Mouse (Mus musculus): ENCODE data around the gene Mrpl47. TPM values are rescaled to one million over a fixed set of nuclear protein-coding genes. Genes with fewer than 3 reads are reported as not detected.

Gene Mrpl47
- polyA plus RNA-seq, 1 experiment from 2014 or later, result 31.0 TPM

DNA sequence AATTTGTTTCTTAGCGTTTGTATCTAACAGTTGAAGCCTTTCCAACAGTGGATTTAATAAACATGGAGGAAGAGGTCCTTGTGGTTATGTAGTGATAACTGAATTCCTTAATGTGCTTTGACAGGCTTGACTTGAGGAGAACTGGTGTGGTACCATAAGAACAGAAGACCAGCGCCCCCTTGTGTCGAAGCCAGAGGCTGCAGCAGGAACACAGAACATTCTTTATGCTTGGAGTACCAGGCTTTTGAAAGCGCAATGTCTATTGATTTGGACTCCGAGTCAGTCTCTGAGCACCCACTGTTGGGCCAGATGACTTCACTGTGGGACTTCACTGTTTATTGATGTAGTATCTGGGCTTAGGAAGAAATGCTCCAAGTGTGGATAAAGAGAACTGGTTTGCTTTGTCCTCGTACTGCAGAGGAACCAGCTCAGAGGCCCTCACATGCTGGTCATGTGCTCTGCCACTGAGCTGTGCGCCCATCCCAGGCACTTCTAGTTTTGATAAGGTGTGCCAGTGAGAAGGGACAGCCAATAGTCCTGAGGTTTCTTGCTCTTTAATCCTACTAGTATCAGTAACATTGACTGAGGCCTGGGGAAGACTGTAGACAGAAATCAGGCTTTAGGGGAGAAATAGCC, 39.1 kb downstream of the Mrpl47 start:
- H3K9me3 ChIP-seq (ENCODE audit: control insufficient read depth), result no peaks in the 10 kb centered on the region
- H3K4me2 ChIP-seq (replicated peaks; ENCODE audit: low read depth), result no peak overlapping the region
- H3K36me3 ChIP-seq (ENCODE audit: control insufficient read depth, insufficient read depth), result no peaks in the 10 kb centered on the region
- no peaks in the 10 kb centered on the region for H3K27me3 ChIP-seq (replicated peaks; ENCODE audit: control insufficient read depth, insufficient read depth, low read length)
- peak; percentile 95 for TF ChIP-seq CTCF (IDR thresholded peaks at IDR 0.05; ENCODE audit: low read depth)
- ATAC-seq, result peak; percentile 78
- H3K4me1 ChIP-seq (replicated peaks; ENCODE audit: control insufficient read depth, insufficient read depth, low read length), result no peaks in the 10 kb centered on the region
- no peak overlapping the region for H3K9ac ChIP-seq (ENCODE audit: low read depth, low read length)
- WGBS, result 22% methylated on average over 7 of the region's 7 CpGs
- no peak overlapping the region for H3K27ac ChIP-seq (ENCODE audit: low read depth, low read length)
- no peak overlapping the region for H3K4me3 ChIP-seq (ENCODE audit: low read depth, low read length)

DNA sequence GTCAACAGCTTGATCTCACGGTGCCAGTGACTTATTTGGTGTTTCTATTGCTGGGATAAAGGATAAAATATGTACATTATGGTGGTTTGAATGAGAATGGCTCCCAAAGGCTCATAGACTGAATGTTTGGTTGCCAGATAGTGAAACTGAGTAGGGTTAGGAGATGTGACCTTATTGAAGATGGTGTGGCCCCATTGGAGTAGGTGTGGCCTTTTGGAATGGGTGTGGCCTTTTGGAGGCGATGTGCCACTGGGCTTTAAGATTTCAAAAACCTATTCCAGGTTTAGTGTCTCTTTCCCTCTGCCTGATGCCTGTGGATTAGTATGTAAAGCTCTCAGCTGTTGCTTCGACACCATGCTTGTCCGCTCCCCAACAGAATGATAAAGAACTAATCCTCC, 41.8 kb downstream of the Mrpl47 start:
- Histone ChIP-seq H3K27me3 (replicated peaks; ENCODE audit: control insufficient read depth, insufficient read depth, low read length) (no peaks in the 10 kb centered on the region), H3K36me3 (ENCODE audit: control insufficient read depth, insufficient read depth) (no peaks in the 10 kb centered on the region), H3K27ac (ENCODE audit: low read depth, low read length) (no peak overlapping the region), H3K4me2 (replicated peaks; ENCODE audit: low read depth) (no peak overlapping the region), H3K4me3 (ENCODE audit: low read depth, low read length) (no peak overlapping the region), H3K4me1 (replicated peaks; ENCODE audit: control insufficient read depth, insufficient read depth, low read length) (no peaks in the 10 kb centered on the region), H3K9ac (ENCODE audit: low read depth, low read length) (no peak overlapping the region), H3K9me3 (ENCODE audit: control insufficient read depth) (no peaks in the 10 kb centered on the region)
- TF ChIP-seq CTCF (IDR thresholded peaks at IDR 0.05; ENCODE audit: low read depth), result no peak
- no peak for ATAC-seq
- 80% methylated on average over 4 of the region's 4 CpGs for WGBS

DNA sequence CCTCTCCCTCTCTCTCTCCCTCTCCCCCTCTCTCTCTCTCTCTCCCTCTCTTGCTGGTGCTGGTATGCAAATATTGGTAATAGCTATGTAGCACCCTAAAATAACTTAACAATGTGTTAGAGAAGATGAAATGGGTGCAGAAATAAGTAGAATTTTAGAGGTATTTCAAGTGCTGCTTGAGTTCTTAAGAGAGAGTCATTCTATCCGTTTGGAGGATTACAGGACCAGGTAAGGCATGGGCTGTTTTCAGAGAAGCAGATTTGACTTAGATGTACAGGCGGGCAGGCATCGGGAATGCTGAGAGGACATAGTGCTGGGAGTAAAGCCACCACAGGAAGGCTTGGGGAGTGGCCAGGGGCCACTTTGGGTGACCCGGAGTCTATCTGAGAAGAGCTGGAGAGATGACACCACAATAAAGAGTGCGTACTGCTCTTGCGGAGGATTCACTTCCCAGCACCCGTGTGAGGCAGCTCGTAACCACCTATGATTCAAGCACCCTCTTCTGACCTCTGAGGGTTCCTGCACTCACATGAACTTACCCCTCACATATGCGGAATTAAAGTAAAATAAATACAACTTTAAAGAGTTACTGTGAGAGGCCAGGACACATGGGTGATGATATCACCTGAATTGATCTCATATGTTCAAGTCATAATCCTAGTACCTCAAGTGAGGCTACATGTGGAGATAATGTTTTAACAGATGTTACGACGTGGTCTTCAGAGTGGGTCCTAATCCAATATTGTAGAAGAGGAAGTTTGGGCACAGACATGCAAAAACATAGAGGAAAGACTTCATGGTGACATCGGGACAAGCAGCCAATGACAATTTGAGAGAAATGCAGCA, 42.4 kb downstream of the Mrpl47 start:
- H3K27me3 ChIP-seq (replicated peaks; ENCODE audit: control insufficient read depth, insufficient read depth, low read length), result no peaks in the 10 kb centered on the region
- H3K4me3 ChIP-seq (ENCODE audit: low read depth, low read length), result no peak overlapping the region
- H3K27ac ChIP-seq (ENCODE audit: low read depth, low read length), result no peak overlapping the region
- no peak for ATAC-seq
- no peaks in the 10 kb centered on the region for H3K36me3 ChIP-seq (ENCODE audit: control insufficient read depth, insufficient read depth)
- 65% methylated on average over 12 of the region's 12 CpGs for WGBS
- H3K9me3 ChIP-seq (ENCODE audit: control insufficient read depth), result no peaks in the 10 kb centered on the region
- H3K4me1 ChIP-seq (replicated peaks; ENCODE audit: control insufficient read depth, insufficient read depth, low read length), result no peaks in the 10 kb centered on the region
- no peak overlapping the region for H3K4me2 ChIP-seq (replicated peaks; ENCODE audit: low read depth)
- peak; percentile 47 for TF ChIP-seq CTCF (IDR thresholded peaks at IDR 0.05; ENCODE audit: low read depth)
- H3K9ac ChIP-seq (ENCODE audit: low read depth, low read length), result no peak overlapping the region

DNA sequence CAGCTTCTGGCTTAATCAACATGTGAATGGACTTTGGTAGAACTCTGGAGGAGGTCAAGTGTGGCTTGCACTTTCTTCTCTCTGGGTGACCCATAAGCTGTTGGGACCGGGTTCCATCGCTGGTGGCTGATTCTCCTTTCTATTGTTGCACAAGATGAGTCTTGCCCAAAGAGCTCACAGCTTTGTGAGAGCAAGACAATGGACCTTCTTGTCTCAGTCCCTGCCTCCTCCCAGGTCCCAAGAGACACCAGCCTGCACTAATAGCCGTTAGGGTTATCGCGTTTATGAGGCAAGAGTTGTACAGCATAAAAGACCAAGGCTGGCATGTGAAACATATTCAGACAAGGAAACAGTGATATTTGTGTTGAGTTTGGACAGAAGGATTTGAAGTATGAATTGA, 43.2 kb downstream of the Mrpl47 start:
- H3K27me3 ChIP-seq (replicated peaks; ENCODE audit: control insufficient read depth, insufficient read depth, low read length), result no peaks in the 10 kb centered on the region
- ATAC-seq, result no peak
- H3K4me1 ChIP-seq (replicated peaks; ENCODE audit: control insufficient read depth, insufficient read depth, low read length), result no peaks in the 10 kb centered on the region
- H3K9me3 ChIP-seq (ENCODE audit: control insufficient read depth), result no peaks in the 10 kb centered on the region
- H3K4me3 ChIP-seq (ENCODE audit: low read depth, low read length), result no peak overlapping the region
- no peaks in the 10 kb centered on the region for H3K36me3 ChIP-seq (ENCODE audit: control insufficient read depth, insufficient read depth)
- no peak overlapping the region for H3K4me2 ChIP-seq (replicated peaks; ENCODE audit: low read depth)
- 58% methylated on average over 5 of the region's 5 CpGs for WGBS
- H3K27ac ChIP-seq (ENCODE audit: low read depth, low read length), result no peak overlapping the region
- no peak overlapping the region for H3K9ac ChIP-seq (ENCODE audit: low read depth, low read length)
- TF ChIP-seq CTCF (IDR thresholded peaks at IDR 0.05; ENCODE audit: low read depth), result no peak

DNA sequence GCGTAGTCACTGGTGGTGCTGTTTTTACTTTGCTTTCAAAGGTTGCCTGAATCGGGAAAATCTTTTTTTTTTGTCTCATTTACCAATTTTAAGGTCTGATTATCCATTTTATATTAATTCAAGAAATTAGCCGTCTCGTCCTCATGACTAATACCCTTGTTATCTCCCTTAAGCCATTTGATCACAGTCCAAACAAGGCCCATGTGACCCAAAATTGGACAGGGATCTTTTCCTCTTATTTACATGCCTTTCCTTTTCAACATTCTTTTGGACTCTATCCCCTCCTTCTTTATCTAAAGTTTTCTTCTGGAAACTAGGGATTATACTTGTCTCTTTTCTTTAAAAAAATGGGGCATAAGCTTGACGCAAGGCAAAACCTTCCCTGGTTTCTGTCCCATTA, 45.6 kb downstream of the Mrpl47 start:
- WGBS, result 64% methylated on average over 5 of the region's 5 CpGs
- Histone ChIP-seq H3K4me2 (replicated peaks; ENCODE audit: low read depth) (no peak overlapping the region), H3K27ac (ENCODE audit: low read depth, low read length) (no peak overlapping the region), H3K27me3 (replicated peaks; ENCODE audit: control insufficient read depth, insufficient read depth, low read length) (no peaks in the 10 kb centered on the region), H3K4me1 (replicated peaks; ENCODE audit: control insufficient read depth, insufficient read depth, low read length) (no peaks in the 10 kb centered on the region), H3K4me3 (ENCODE audit: low read depth, low read length) (no peak overlapping the region), H3K9ac (ENCODE audit: low read depth, low read length) (no peak overlapping the region), H3K36me3 (ENCODE audit: control insufficient read depth, insufficient read depth) (no peaks in the 10 kb centered on the region), H3K9me3 (ENCODE audit: control insufficient read depth) (no peaks in the 10 kb centered on the region)
- TF ChIP-seq CTCF (IDR thresholded peaks at IDR 0.05; ENCODE audit: low read depth), result no peak
- ATAC-seq, result no peak

DNA sequence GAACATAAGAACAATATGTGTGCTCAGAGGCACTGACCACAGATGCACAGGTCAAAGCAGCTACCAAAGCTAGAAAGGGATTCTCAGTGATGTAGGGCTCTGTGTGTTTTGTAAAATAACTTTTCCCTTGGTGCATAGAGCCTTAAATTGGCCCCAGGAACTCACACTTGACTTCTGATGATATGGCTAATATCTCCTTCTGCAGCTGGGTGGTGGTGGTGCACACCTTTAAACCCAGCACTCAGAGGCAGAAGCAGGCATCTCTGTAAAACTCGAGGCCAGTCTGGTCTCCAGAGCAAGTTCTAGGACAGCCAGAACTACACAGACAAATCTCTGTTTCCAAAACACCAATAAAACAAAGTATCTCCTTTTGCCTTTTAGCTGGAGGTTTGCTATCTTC, 46.5 kb downstream of the Mrpl47 start:
- no peaks in the 10 kb centered on the region for H3K27me3 ChIP-seq (replicated peaks; ENCODE audit: control insufficient read depth, insufficient read depth, low read length)
- H3K36me3 ChIP-seq (ENCODE audit: control insufficient read depth, insufficient read depth), result no peaks in the 10 kb centered on the region
- H3K4me3 ChIP-seq (ENCODE audit: low read depth, low read length), result no peak overlapping the region
- TF ChIP-seq CTCF (IDR thresholded peaks at IDR 0.05; ENCODE audit: low read depth), result no peak
- H3K4me2 ChIP-seq (replicated peaks; ENCODE audit: low read depth), result no peak overlapping the region
- ATAC-seq, result no peak
- no peaks in the 10 kb centered on the region for H3K9me3 ChIP-seq (ENCODE audit: control insufficient read depth)
- no peak overlapping the region for H3K9ac ChIP-seq (ENCODE audit: low read depth, low read length)
- WGBS, result 53% methylated on average over 1 of the region's 1 CpGs
- H3K27ac ChIP-seq (ENCODE audit: low read depth, low read length), result no peak overlapping the region
- no peaks in the 10 kb centered on the region for H3K4me1 ChIP-seq (replicated peaks; ENCODE audit: control insufficient read depth, insufficient read depth, low read length)
